Comparison of ENCODE assay signal across 11 mouse cellular contexts in the genomic region with DNA sequence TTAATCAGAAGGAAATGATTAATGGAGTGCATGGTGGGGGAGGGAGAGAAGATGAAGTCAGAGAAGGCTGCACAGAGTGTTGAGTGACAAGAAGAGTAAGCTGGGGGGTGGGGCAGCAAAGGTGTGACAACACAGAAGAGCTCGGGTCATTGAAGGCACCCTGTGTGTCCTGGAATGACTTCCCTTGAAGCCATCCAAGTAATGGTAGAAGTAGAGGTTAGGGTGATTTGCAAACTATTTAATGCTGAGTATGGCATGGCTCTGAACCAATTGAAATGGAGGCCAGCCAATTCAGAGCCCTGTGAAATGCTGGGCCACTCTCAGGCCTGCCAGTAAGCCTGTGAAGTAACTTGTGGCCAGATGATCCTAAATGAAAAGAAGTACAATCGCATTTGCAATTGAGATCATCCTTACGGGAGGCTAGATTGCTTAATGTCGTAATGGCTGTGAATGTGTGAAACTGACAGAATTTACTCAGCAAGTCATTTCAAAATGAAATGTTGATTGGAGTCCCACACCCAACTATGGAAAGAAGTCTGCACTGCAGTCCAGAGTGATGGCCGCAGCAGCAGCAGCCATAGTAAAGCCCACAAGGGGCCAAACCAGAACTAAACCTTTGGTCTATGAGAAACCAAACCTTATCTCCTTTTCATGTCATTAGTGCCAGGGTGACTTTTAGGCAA.
DNase-seq lines count a peak whose midpoint lies in the region; ATAC-seq and TF ChIP-seq lines count a peak whose summit lies in the region.
"Had no signal": no experiment of that assay in that cellular context is flagged by ENCODE, and none has a peak within 500 bp of the region (broad histone marks: within the 10 kb centered on the region; RNA-seq: fewer than 3 reads in every experiment).

No protein-coding gene starts in this region.

- no peak overlapping the region for H3K9ac ChIP-seq in hindbrain, postnatal 0 days (replicated peaks; ENCODE audit: low read length)
- H3K9ac ChIP-seq in kidney, embryonic 15.5 days, result no peak overlapping the region
- H3K9ac ChIP-seq: heart, embryonic 15.5 days; liver, embryonic 13.5 days; neural tube, embryonic 13.5 days had no signal

- 0 out of 2 replicates have a peak, but pooled peaks have one; percentile 35 for ATAC-seq in hindbrain, postnatal 0 days
- peak; percentile 49; the same call in 1 of the 2 replicates for ATAC-seq in kidney, embryonic 15.5 days (replicated peaks; ENCODE audit: low FRiP score)

- H3K27me3 ChIP-seq in hindbrain, postnatal 0 days (ENCODE audit: insufficient read depth, low read length), result no peaks in the 10 kb centered on the region
- H3K27me3 ChIP-seq in hindbrain, embryonic 10.5 days (ENCODE audit: insufficient read depth, poor library complexity, severe bottlenecking), result no peaks in the 10 kb centered on the region
- no peaks in the 10 kb centered on the region for H3K27me3 ChIP-seq in kidney, embryonic 15.5 days
- H3K27me3 ChIP-seq: heart, embryonic 15.5 days; liver, embryonic 13.5 days; neural tube, embryonic 13.5 days had no signal

- H3K36me3 ChIP-seq in hindbrain, postnatal 0 days (ENCODE audit: insufficient read depth, low read length), result no peaks in the 10 kb centered on the region
- H3K36me3 ChIP-seq in hindbrain, embryonic 10.5 days, result no peaks in the 10 kb centered on the region
- no peaks in the 10 kb centered on the region for H3K36me3 ChIP-seq in kidney, embryonic 15.5 days
- H3K36me3 ChIP-seq: heart, embryonic 15.5 days; liver, embryonic 13.5 days; neural tube, embryonic 13.5 days had no signal

- H3K4me2 ChIP-seq in hindbrain, postnatal 0 days (ENCODE audit: low read depth, low read length), result no peak overlapping the region
- no peak overlapping the region for H3K4me2 ChIP-seq in kidney, embryonic 15.5 days
- H3K4me2 ChIP-seq: heart, embryonic 15.5 days; liver, embryonic 13.5 days; neural tube, embryonic 13.5 days had no signal

- H3K27ac ChIP-seq in hindbrain, postnatal 0 days, result no peak overlapping the region
- no peak overlapping the region for H3K27ac ChIP-seq in hindbrain, embryonic 10.5 days
- no peak overlapping the region for H3K27ac ChIP-seq in kidney, embryonic 15.5 days
- H3K27ac ChIP-seq: heart, embryonic 15.5 days; liver, embryonic 13.5 days; neural tube, embryonic 13.5 days had no signal

- H3K9me3 ChIP-seq in hindbrain, postnatal 0 days (ENCODE audit: low read length), result no peaks in the 10 kb centered on the region
- H3K9me3 ChIP-seq in hindbrain, embryonic 10.5 days, result no peaks in the 10 kb centered on the region
- no peaks in the 10 kb centered on the region for H3K9me3 ChIP-seq in kidney, embryonic 15.5 days (replicated peaks)
- H3K9me3 ChIP-seq: heart, embryonic 15.5 days; liver, embryonic 13.5 days; neural tube, embryonic 13.5 days had no signal

- 64% methylated on average over 5 of the region's 5 CpGs for WGBS in hindbrain, postnatal 0 days
- WGBS in hindbrain, embryonic 10.5 days, result 82% methylated on average over 5 of the region's 5 CpGs
- WGBS in kidney, embryonic 15.5 days, result 71% methylated on average over 5 of the region's 5 CpGs

- no peak for TF ChIP-seq CTCF in hindbrain, postnatal 0 days (IDR thresholded peaks at IDR 0.05; ENCODE audit: low read depth)

- DNase-seq in hindbrain, postnatal 0 days (ENCODE audit: low spot score), result peak; percentile 15
- no peak for DNase-seq in hindbrain, embryonic 10.5 days (ENCODE audit: low spot score)
- peak; percentile 35 for DNase-seq in adrenal gland, postnatal 25 days
- DNase-seq in cerebellum, postnatal 36 days, result peak; percentile 65
- no peak for DNase-seq in spleen, postnatal 36 days (ENCODE audit: low spot score in 2 of 2)
- no peak for DNase-seq in spleen, adult 12 weeks (ENCODE audit: low spot score)
- DNase-seq in testis, postnatal 14 days (ENCODE audit: low spot score), result no peak
- DNase-seq: liver, embryonic 13.5 days had no signal

- H3K4me3 ChIP-seq in hindbrain, postnatal 0 days (ENCODE audit: low read length), result no peak overlapping the region
- no peak overlapping the region for H3K4me3 ChIP-seq in hindbrain, embryonic 10.5 days
- H3K4me3 ChIP-seq in kidney, embryonic 15.5 days (replicated peaks), result no peak overlapping the region
- H3K4me3 ChIP-seq: heart, embryonic 15.5 days; liver, embryonic 13.5 days; neural tube, embryonic 13.5 days had no signal

- H3K4me1 ChIP-seq in hindbrain, postnatal 0 days (ENCODE audit: insufficient read depth, low read length), result no peaks in the 10 kb centered on the region
- H3K4me1 ChIP-seq in hindbrain, embryonic 10.5 days (replicated peaks), result peaks cover 16% of the 10 kb centered on the region; the same call in 1 of the 2 replicates
- H3K4me1 ChIP-seq in kidney, embryonic 15.5 days, result no peaks in the 10 kb centered on the region
- H3K4me1 ChIP-seq: heart, embryonic 15.5 days; liver, embryonic 13.5 days; neural tube, embryonic 13.5 days had no signal

Comparison
In these comparisons a context has a peak if more than half of its experiments do, and no peak if none do; other contexts are left out.
1. DNase-seq: peak in hindbrain, postnatal 0 days (single experiment), adrenal gland, postnatal 25 days (single experiment) and cerebellum, postnatal 36 days (2 of 2); none in hindbrain, embryonic 10.5 days (single experiment), spleen, postnatal 36 days (0 of 2), spleen, adult 12 weeks (single experiment) and testis, postnatal 14 days (single experiment).